Mouse (Mus musculus) splenic B cell, adult 2 months (primary cell): ENCODE data around the gene Bri3bp.
"Not testable (repeated sequence)": the region's sequence is repeated elsewhere in the genome, so short reads cannot be mapped to it uniquely, and the experiment has no call there.

Source experiments
- DNase-seq: peaks from one replicate; pipeline ENCODE4 v3.0.0-alpha.2; 2011; ENCODE audit warnings: low read depth, low spot score
- H3K27me3 ChIP-seq: 2 replicates; pipeline ENCODE4 v1.6.1; 2012; ENCODE audit warnings: mild to moderate bottlenecking, low read length, moderate library complexity, mixed read lengths; ENCODE audit not compliant: control insufficient read depth, poor library complexity, insufficient read depth, severe bottlenecking
- H3K36me3 ChIP-seq: 2 replicates; pipeline ENCODE4 v1.6.1; 2012; ENCODE audit warnings: mild to moderate bottlenecking, low read length, moderate library complexity, mixed read lengths; ENCODE audit not compliant: control insufficient read depth, poor library complexity, insufficient read depth, severe bottlenecking

Gene Bri3bp

DNA sequence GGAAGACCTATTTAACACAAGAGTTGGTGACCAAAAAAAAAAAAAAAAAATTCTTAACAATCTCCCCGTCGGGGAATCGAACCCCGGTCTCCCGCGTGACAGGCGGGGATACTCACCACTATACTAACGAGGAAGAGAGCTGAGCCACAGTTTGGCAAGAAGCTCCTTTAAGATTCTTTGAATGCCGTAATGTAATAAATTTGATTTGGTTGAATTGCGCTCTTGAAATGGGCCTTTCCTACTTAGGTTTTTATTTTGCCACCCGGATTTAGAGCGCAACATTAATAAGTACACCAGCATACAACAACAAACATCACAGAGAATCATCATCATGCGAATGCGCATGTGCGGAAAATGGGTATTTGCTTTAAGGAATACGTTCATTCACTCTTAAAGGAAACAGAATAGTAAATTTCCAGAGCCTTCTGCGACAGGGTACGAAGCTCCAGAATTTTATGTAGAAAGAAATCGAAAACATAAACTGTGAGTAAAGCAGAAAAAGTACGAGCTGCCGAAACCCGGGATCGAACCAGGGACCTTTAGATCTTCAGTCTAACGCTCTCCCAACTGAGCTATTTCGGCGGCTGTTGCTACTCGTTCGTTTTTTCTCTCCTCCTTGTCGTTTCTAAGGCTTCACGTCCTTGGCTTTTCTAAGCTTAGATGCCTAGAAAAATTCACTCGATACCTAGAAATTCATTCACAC is 35.7 kb upstream of the Bri3bp start:
- no peaks in the 10 kb centered on the region for H3K36me3 ChIP-seq
- H3K27me3 ChIP-seq: no peaks in the 10 kb centered on the region
- peak; percentile 93 for DNase-seq

DNA sequence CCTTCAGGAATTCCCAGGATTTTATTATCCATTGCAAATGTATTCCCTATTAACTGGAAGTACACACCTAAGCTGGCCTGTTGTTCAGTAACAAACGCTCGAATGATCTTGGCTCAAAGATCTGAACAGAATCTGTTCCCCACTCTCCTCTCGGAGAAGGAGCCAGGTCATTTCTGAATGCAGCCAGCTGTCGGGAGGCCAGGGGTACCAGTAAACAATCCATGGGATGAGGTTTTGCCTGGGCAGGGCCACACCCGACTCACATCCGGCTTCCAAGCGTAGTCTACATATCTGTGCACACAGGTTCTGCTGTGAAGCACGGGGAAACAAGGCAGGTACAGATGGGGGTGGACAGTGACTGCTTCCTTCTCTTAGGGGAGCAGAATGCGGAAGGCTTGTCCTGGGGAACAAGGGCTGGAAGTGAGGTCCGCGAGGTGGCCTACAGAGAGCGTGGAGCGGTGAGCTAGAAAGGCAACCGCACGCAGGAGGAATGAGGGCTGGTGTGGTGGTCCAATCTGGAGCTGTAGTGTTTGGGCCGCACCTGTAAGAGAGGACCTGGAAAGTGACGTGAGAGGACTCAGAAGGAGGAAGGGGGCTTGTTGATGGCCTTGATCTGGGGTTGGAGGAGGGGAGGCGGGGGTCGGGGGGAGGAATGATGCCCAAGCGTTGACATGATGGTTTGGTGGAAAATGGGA is 34.9 kb upstream of the Bri3bp start:
- Histone ChIP-seq H3K36me3 (no peaks in the 10 kb centered on the region), H3K27me3 (no peaks in the 10 kb centered on the region)
- DNase-seq: peak; percentile 52

DNA sequence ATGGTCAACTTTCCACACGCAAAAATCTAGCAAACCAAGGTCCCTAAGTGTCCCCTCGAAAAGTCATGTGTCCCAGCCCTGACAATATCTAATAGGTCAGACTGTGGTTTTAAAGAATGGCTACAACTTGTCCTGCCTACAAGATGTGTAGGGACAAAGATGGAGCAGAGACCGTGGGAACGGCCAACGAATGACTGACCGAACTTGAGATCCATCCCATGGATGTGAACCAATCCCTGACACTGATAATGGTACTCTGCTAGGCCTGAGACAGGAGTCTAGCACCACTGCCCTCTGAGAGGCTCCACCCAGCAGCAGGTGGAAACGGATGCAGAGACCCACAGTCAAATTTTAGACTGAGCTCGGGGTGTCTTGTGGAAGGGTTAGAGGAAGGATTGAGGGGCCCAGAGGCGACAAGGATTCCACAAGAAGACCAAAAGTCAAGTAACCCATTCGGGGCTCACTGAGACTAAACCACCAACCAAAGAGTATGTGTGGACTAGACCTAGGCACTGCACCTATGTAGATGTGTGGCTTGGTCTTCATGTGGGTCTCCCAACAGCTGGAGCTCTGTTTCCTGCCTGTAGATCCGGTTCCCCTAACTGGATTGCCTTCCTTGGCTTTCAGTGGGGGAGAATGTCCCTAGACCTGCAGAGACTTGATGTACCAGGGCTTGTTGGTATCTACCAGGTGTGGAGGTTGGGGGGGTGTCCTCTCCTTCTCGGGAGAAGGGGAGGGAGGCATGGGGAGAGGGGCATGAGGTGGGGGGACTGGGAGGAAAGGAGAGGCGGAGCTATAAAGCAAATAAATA is 34.1 kb upstream of the Bri3bp start:
- H3K36me3 ChIP-seq: no peaks in the 10 kb centered on the region
- DNase-seq: peak; percentile 24
- no peaks in the 10 kb centered on the region for H3K27me3 ChIP-seq

DNA sequence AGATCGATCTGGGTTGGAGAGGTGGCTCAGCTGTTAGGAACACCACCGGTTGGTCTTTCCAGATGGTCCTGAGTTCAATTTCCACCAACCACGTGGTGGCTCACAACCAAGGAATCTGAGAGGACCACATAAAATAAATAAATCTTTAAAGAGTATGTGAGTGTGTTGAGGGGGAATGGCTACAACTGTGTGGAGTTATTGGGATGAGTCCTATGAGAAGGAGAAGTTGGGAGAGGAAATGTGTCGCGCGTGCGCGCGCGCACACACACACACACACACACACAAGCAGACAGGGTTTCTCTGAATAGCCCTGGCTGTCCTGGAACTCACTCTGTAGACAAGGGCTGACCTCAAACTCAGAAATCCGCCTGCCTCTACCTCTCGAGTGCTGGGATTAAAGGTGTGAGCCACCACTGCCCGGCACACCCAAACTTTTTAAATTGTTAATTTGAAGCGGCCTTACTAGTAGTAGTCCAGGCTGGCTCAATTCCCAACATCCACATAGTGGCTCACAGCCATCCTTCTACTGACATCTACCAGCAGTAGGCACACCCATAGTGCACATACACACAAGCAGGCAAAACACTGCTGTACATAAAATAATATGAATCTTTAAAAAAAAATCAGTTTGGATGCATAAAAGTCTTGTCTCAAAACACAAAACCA is 33.3 kb upstream of the Bri3bp start:
- no peaks in the 10 kb centered on the region for H3K27me3 ChIP-seq
- no peak for DNase-seq

DNA sequence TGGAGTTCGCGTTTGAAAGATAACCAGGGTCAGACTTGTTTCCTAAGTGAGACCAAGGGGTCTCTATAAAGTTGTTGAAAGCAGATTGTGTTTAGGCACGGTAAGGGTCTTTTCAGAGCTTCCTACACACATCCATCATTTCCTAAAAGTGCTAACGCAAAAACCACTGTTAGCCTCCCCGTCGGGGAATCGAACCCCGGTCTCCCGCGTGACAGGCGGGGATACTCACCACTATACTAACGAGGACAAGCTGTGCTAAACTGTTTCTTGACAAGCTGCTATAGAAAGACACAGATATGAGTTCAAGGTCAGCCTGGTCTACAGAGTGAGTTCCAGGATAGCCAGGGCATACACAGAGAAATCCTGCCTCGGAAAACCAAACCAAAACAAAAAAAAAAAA is 32.5 kb upstream of the Bri3bp start:
- peak; percentile 84 for DNase-seq
- H3K27me3 ChIP-seq: no peaks in the 10 kb centered on the region
- H3K36me3 ChIP-seq: no peaks in the 10 kb centered on the region

More for the DNA sequence above, 33.3 kb upstream of the Bri3bp start:
- no peaks in the 10 kb centered on the region for H3K36me3 ChIP-seq

DNA sequence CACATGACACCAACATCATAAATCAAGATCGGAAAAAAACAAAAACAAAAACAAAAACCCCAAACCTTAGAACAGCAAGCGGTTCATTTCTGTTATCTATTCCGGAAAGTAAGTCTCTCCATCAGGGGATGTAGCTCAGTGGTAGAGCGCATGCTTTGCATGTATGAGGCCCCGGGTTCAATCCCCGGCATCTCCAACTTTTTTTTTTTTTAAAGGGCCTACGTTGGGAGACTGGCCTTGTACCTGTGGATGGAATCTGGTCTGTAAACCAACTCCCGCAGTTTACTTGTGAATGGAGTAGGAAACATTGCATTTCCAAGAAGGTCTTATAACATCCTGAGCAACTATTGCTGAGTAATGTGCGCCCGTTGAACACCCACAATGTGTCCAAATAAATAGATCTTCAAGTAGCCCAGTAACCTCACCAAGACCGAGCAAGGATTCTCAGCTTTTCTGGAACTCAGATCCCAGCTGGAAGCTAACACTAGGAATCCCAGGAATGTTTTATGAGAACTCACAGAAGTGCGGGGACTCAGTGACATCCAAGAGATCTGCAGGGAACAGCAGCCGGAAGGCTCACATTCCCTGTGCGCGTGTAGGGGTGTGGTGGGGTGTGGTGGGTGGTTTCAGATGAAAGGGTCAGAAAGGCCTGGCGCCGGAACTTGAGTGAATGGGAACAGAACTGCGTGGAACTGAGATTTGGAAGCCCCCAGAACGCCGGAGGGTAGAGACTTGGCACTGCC is 31.8 kb upstream of the Bri3bp start:
- no peaks in the 10 kb centered on the region for H3K36me3 ChIP-seq
- no peaks in the 10 kb centered on the region for H3K27me3 ChIP-seq
- peak; percentile 41 for DNase-seq

DNA sequence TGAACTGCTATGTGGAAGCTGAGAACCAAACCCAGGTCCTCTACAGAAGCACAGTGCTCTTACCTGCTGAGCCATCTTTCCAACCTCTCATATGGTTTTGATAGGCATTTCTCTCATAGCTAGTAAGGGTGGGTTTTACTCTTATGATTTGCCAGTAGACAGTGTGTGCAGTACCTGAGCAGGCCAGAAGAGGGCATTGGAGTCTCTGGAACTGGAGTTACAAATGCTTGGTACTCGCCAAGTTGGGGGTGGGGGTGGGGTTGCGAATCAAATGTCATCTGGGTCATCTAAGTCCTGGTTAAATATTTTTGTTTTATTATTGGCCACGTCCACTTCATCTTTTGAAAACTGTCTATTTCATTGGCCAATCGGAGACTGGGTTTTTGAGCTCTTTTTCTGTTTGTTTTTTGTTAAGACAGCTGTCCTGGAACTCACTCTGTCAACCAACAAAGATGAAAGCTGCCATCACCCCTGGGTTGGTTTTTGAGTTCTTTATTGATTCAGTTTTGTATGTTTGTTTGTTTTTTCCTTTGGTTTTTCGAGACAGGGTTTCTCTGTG is 29.3 kb upstream of the Bri3bp start:
- no peaks in the 10 kb centered on the region; the same call in none of the 2 replicates for H3K36me3 ChIP-seq
- DNase-seq: peak; percentile 86
- H3K27me3 ChIP-seq: no peaks in the 10 kb centered on the region

DNA sequence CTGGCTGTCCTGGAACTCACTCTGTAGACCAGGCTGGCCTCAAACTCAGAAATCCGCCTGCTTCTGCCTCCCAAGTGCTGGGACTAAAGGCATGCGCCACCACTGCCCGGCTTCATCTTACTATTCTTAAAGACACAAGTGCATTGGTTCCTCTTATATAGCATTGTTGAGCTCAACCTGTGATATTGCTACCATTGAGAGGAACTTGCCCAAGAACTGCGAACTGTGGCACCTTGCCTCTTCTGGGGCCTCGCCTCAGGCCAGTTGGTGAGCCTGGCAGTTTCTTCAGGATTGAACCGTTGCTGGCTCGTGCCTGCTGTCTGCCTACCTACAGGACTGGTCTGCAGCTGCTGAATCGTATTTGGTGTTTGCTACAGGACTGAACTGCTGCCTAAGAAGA is 28.8 kb upstream of the Bri3bp start:
- H3K36me3 ChIP-seq, DNase-seq, H3K27me3 ChIP-seq: not testable (repeated sequence)

DNA sequence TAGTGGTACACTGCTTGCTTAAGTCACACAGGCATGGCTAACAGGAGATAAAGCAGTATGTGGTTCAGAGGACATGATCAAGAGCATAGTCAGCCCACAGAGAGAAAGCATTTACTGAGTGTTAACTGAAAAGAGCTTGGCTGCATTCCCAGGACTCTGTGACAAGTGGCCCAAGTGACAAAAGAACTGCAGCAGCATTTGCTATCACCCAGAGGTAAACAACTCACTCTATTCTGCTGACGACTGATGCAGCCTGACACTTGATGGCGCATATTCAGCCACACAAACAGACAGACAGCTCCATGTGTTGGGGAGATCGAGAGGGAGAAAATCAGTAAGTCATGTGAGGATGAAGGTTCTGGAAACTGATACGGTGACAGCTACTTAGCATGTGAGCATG is 27.6 kb upstream of the Bri3bp start:
- H3K36me3 ChIP-seq: no peaks in the 10 kb centered on the region; the same call in none of the 2 replicates
- no peaks in the 10 kb centered on the region for H3K27me3 ChIP-seq
- no peak for DNase-seq

DNA sequence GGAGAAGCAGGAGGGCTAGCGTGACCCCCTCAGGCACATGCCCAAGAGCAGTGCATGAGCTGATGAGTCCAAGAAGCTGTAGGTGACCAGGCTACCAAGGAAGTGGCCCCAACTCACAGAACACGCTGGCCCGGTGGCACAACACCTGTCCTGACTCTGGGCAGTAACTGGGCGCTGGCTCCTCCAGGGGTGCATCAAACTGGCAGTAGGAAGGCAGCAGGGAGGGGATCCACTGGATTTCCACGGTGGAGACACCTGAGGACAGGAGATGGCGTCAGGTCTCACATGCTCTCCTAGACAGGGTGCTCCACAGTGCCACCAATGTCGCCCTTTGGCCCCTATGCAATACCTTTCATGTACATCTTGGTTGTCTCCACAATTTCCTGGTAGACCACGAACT is 25.2 kb upstream of the Bri3bp start:
- Histone ChIP-seq H3K36me3 (no peaks in the 10 kb centered on the region; the same call in none of the 2 replicates), H3K27me3 (no peaks in the 10 kb centered on the region)
- no peak for DNase-seq

DNA sequence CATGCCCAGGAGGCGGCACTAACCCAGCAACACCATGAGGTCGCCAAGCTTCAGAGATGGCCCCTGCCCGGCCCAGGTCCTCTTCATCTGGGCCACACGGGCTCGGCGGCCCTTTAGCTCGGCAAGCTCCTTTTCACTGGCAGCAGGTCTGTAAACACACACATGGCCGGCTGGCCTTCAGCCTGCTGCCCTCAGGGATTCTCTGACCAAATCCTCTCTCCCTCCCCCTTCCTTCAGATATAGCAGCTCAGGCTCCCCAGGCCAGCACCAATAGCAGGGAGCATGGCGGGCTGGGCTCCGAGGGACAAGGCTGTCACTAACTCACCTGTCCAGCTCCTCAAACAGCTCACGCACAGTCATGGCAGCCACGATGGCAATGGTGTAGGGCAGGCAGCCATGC is 22.7 kb upstream of the Bri3bp start:
- Histone ChIP-seq H3K36me3 (peaks cover 2% of the 10 kb centered on the region), H3K27me3 (no peaks in the 10 kb centered on the region)
- no peak for DNase-seq

DNA sequence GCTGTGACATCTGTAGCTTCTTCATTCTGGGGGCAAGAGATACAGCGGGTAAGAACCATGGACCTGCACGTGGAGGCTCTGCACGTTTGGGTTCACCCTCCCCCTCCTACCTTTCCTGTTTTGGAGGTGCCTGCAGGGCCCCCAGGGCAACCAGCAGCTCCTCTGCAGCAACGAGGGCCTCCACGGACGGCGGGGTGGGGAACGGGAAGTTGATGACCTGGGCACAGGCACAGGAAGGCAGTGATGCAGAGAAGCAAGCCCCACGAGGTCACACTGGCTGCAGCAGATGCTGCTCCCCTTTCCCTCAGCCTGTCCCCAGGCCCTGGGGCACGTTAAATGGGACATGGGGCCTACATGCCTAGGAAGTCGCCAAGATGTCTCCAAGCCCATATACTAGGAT is 22.2 kb upstream of the Bri3bp start:
- no peaks in the 10 kb centered on the region for H3K27me3 ChIP-seq
- H3K36me3 ChIP-seq: peaks cover 4% of the 10 kb centered on the region
- peak; percentile 75 for DNase-seq

DNA sequence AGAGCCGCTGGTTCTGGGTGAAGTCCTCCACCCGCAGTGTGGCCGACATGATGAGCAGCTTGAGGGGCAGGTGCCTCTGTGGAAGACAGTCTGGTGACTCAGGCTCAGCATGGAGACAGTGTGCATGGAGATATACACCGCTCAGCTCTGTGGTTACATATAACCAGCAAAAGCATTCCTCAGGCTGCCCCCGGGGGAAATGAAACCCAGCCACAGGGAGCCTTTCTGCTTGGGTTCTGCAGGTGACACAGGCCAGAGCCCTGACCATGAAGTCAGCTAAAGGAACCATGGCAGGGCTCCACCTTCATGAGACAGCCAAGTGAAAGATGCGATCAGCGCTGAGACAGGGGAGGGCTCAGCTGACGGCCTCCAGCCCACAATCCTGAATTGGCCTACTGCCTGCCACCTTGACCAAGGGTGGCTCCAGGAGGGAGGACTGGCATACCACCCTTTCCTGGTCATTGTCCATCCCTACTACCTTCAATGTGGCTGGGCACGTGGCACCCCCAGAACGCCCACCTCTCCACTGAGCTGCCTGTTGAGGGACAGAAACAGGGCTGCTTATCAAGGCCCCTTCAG is 15.6 kb upstream of the Bri3bp start:
- Histone ChIP-seq H3K36me3 (peaks cover 12% of the 10 kb centered on the region), H3K27me3 (no peaks in the 10 kb centered on the region)
- DNase-seq: no peak
